Comparison of ENCODE assay signal across 31 mouse cellular contexts in genomic region chr1:121471503-121471902, GRCm38 (mm10). TPM values are rescaled to one million over a fixed set of nuclear protein-coding genes. Genes with fewer than 3 reads are reported as not detected.
"Had no signal": no experiment of that assay in that cellular context is flagged by ENCODE, and none has a peak within 500 bp of the region (broad histone marks: within the 10 kb centered on the region; RNA-seq: fewer than 3 reads in every experiment).

No protein-coding gene starts in this region.

- ATAC-seq: hindbrain, embryonic 16.5 days; inflammation-experienced regulatory T-cells, adult 6 months; intestine, embryonic 15.5 days; intestine, postnatal 0 days had no signal

- H3K27ac ChIP-seq: gastrocnemius, adult 2 months; heart, embryonic 10.5 days; hindbrain, embryonic 10.5 days; hindbrain, embryonic 12.5 days; hindbrain, embryonic 14.5 days; intestine, embryonic 15.5 days; kidney, postnatal 0 days; limb, embryonic 13.5 days; limb, embryonic 15.5 days had no signal

- H3K4me1 ChIP-seq: heart, embryonic 10.5 days; heart, embryonic 12.5 days; hindbrain, embryonic 10.5 days; hindbrain, embryonic 12.5 days; intestine, embryonic 15.5 days; limb, embryonic 15.5 days had no signal

- H3K4me2 ChIP-seq: heart, embryonic 12.5 days; hindbrain, embryonic 12.5 days; hindbrain, embryonic 14.5 days; intestine, embryonic 15.5 days; limb, embryonic 13.5 days; limb, embryonic 15.5 days had no signal

- DNase-seq: gastrocnemius, adult 2 months; gastrocnemius, postnatal 10 days; gastrocnemius, postnatal 25 days; heart, adult 18-20 months; heart, postnatal 10 days; heart, postnatal 4 days; kidney, adult 18-20 months; kidney, adult 8-10 months; kidney, postnatal 14 days; kidney, postnatal 36 days; layer of hippocampus, adult 9-11 months; layer of hippocampus, postnatal 36 days; left cerebral cortex, postnatal 4 days had no signal

- H3K9ac ChIP-seq: heart, embryonic 12.5 days; hindbrain, embryonic 12.5 days; hindbrain, embryonic 14.5 days; intestine, embryonic 15.5 days; limb, embryonic 13.5 days; limb, embryonic 15.5 days had no signal

- H3K9me3 ChIP-seq: heart, embryonic 10.5 days; heart, embryonic 12.5 days; hindbrain, embryonic 10.5 days; hindbrain, embryonic 12.5 days; intestine, embryonic 15.5 days; limb, embryonic 13.5 days; limb, embryonic 15.5 days had no signal

- H3K27me3 ChIP-seq: heart, embryonic 12.5 days; hindbrain, embryonic 12.5 days; intestine, embryonic 15.5 days; limb, embryonic 13.5 days; limb, embryonic 15.5 days had no signal

- H3K4me3 ChIP-seq: gastrocnemius, adult 2 months; heart, embryonic 10.5 days; heart, embryonic 12.5 days; hindbrain, embryonic 10.5 days; hindbrain, embryonic 12.5 days; intestine, embryonic 15.5 days; limb, embryonic 13.5 days; limb, embryonic 15.5 days had no signal

RNA-seq across cellular contexts. Expression of gene Htr5b, which starts 56.8 kb away (rescaled TPM):
- total RNA-seq: gastrocnemius, adult 2 months; gastrocnemius, postnatal 10 days; gastrocnemius, postnatal 25 days; gastrocnemius, postnatal 4 days; granulocyte monocyte progenitor cell, adult 5-6 weeks; heart, adult 18-20 months; heart, adult 8-10 months; heart, postnatal 10 days; heart, postnatal 25 days; heart, postnatal 4 days had no signal
- polyA plus RNA-seq: heart, embryonic 14.5 days; hindbrain, embryonic 12.5 days; inflammation-experienced regulatory T-cells, adult 6 months; intestine, postnatal 0 days; large intestine, adult 2 months had no signal
